In the genomic region with DNA sequence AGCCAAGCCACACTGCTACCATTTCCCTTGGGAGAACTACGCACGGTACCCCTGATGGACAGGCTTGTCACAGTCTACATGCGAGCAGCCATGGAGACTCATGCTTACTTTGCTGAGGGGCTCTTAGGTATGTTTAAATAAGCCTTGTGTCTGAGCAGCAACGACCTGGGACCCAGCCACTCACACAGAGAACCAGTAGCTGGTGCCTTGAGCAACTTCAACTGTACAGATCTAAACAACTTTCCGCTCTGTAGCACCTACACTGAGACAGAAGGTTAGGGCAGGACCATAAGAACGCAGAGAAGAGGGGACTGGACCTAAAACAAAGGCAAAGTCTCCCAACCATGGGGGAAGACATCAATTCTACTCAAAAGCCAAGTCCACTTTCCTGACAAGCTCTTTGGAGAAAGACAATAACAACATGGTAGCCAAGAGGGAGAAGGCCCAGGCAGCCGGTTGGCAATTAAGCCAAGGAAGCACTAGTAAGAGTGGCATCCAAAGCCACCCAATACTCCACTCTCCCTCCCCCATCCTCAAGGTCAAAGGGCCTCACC, we compare ENCODE assay signal across 8 mouse cellular contexts. TPM values are rescaled to one million over a fixed set of nuclear protein-coding genes. Genes with fewer than 3 reads are reported as not detected.
DNase-seq lines count a peak whose midpoint lies in the region; ATAC-seq and TF ChIP-seq lines count a peak whose summit lies in the region.

No protein-coding gene starts in this region.

- peaks cover 56% of the 10 kb centered on the region for H3K4me1 ChIP-seq in kidney, postnatal 0 days (replicated peaks; ENCODE audit: insufficient read depth, low read length)
- H3K4me1 ChIP-seq in embryonic facial prominence, embryonic 12.5 days = peaks cover 74% of the 10 kb centered on the region
- H3K4me1 ChIP-seq in hindbrain, postnatal 0 days (ENCODE audit: insufficient read depth, low read length) = peaks cover 52% of the 10 kb centered on the region
- peaks cover 55% of the 10 kb centered on the region for H3K4me1 ChIP-seq in midbrain, postnatal 0 days (ENCODE audit: insufficient read depth, low read length)

- 21% methylated on average over 7 of the region's 7 CpGs for WGBS in kidney, postnatal 0 days
- WGBS in embryonic facial prominence, embryonic 12.5 days = 35% methylated on average over 7 of the region's 7 CpGs
- WGBS in hindbrain, postnatal 0 days = 24% methylated on average over 7 of the region's 7 CpGs
- 34% methylated on average over 7 of the region's 7 CpGs for WGBS in midbrain, postnatal 0 days

- no peak for DNase-seq in kidney, postnatal 0 days (ENCODE audit: low spot score)
- DNase-seq in kidney, postnatal 25 days = no peak
- no peak for DNase-seq in hindbrain, postnatal 0 days (ENCODE audit: low spot score)
- DNase-seq in midbrain, postnatal 0 days (ENCODE audit: low spot score) = no peak
- DNase-seq in ovary, postnatal 36 days (ENCODE audit: low spot score) = no peak
- no peak for DNase-seq in frontal cortex, postnatal 10 days (ENCODE audit: low spot score in 2 of 2)
- DNase-seq in adrenal gland, adult 8-10 months = no peak

- H3K27ac ChIP-seq in kidney, postnatal 0 days = no peak overlapping the region
- peak overlapping the region; percentile 64; the same call in 1 of the 2 replicates for H3K27ac ChIP-seq in embryonic facial prominence, embryonic 12.5 days
- peak overlapping the region; percentile 51; the same call in 1 of the 2 replicates for H3K27ac ChIP-seq in hindbrain, postnatal 0 days
- no peak overlapping the region for H3K27ac ChIP-seq in midbrain, postnatal 0 days (ENCODE audit: low read depth, low read length)

- peaks cover 12% of the 10 kb centered on the region; the same call in 1 of the 2 replicates for H3K36me3 ChIP-seq in kidney, postnatal 0 days (ENCODE audit: insufficient read depth, low read length)
- H3K36me3 ChIP-seq in embryonic facial prominence, embryonic 12.5 days = peaks cover 20% of the 10 kb centered on the region; the same call in 1 of the 2 replicates
- no peaks in the 10 kb centered on the region for H3K36me3 ChIP-seq in hindbrain, postnatal 0 days (ENCODE audit: insufficient read depth, low read length)
- no peaks in the 10 kb centered on the region for H3K36me3 ChIP-seq in midbrain, postnatal 0 days (ENCODE audit: insufficient read depth, low read length)

- peak overlapping the region; percentile 92 for H3K9ac ChIP-seq in kidney, postnatal 0 days (ENCODE audit: low read depth, low read length)
- peak overlapping the region; percentile 64 for H3K9ac ChIP-seq in embryonic facial prominence, embryonic 12.5 days
- peak overlapping the region; percentile 58 for H3K9ac ChIP-seq in hindbrain, postnatal 0 days (replicated peaks; ENCODE audit: low read length)
- peak overlapping the region; percentile 54 for H3K9ac ChIP-seq in midbrain, postnatal 0 days (replicated peaks; ENCODE audit: low read length, poor library complexity, severe bottlenecking)

- H3K9me3 ChIP-seq in kidney, postnatal 0 days (replicated peaks; ENCODE audit: low read length) = no peaks in the 10 kb centered on the region
- H3K9me3 ChIP-seq in embryonic facial prominence, embryonic 12.5 days = no peaks in the 10 kb centered on the region
- no peaks in the 10 kb centered on the region for H3K9me3 ChIP-seq in hindbrain, postnatal 0 days (ENCODE audit: low read length)
- H3K9me3 ChIP-seq in midbrain, postnatal 0 days (ENCODE audit: low read length) = no peaks in the 10 kb centered on the region

- peak overlapping the region; percentile 86 for H3K4me2 ChIP-seq in kidney, postnatal 0 days (ENCODE audit: low read length)
- H3K4me2 ChIP-seq in embryonic facial prominence, embryonic 12.5 days (replicated peaks) = peak overlapping the region; percentile 92
- H3K4me2 ChIP-seq in hindbrain, postnatal 0 days (ENCODE audit: low read depth, low read length) = peak overlapping the region; percentile 88
- peak overlapping the region; percentile 96 for H3K4me2 ChIP-seq in midbrain, postnatal 0 days (ENCODE audit: low read depth, low read length, poor library complexity, severe bottlenecking)

- TF ChIP-seq CTCF in kidney, postnatal 0 days (IDR thresholded peaks at IDR 0.05; ENCODE audit: low read depth) = no peak
- no peak for TF ChIP-seq CTCF in hindbrain, postnatal 0 days (IDR thresholded peaks at IDR 0.05; ENCODE audit: low read depth)
- TF ChIP-seq CTCF in midbrain, postnatal 0 days (IDR thresholded peaks at IDR 0.05) = no peak

- peak overlapping the region; percentile 81 for H3K4me3 ChIP-seq in kidney, postnatal 0 days (replicated peaks; ENCODE audit: low read depth, low read length)
- H3K4me3 ChIP-seq in embryonic facial prominence, embryonic 12.5 days = peak overlapping the region; percentile 80
- peak overlapping the region; percentile 78 for H3K4me3 ChIP-seq in hindbrain, postnatal 0 days (ENCODE audit: low read length)
- H3K4me3 ChIP-seq in midbrain, postnatal 0 days (ENCODE audit: low read depth, low read length) = peak overlapping the region; percentile 67

- H3K27me3 ChIP-seq in kidney, postnatal 0 days (ENCODE audit: insufficient read depth, low read length) = no peaks in the 10 kb centered on the region
- no peaks in the 10 kb centered on the region for H3K27me3 ChIP-seq in embryonic facial prominence, embryonic 12.5 days
- no peaks in the 10 kb centered on the region for H3K27me3 ChIP-seq in hindbrain, postnatal 0 days (ENCODE audit: insufficient read depth, low read length)
- H3K27me3 ChIP-seq in midbrain, postnatal 0 days (ENCODE audit: insufficient read depth, low read length) = no peaks in the 10 kb centered on the region

- no peak for ATAC-seq in kidney, postnatal 0 days (replicated peaks; ENCODE audit: low FRiP score, low read depth)
- ATAC-seq in embryonic facial prominence, embryonic 12.5 days (ENCODE audit: insufficient number of reproducible peaks, insufficient read depth, low FRiP score, low TSS enrichment) = no peak
- ATAC-seq in hindbrain, postnatal 0 days = no peak
- ATAC-seq in midbrain, postnatal 0 days (ENCODE audit: low FRiP score) = no peak

RNA-seq across cellular contexts. Expression of a gene that starts 4.3 kb away (rescaled TPM):
- polyA plus RNA-seq in kidney, postnatal 0 days (2015; fragmentation: Nextera tagmentation; extraction: Ambion mirVana) = 7.0 and 8.5 TPM in 2 replicates
- 11.5 and 11.8 TPM in 2 replicates for polyA plus RNA-seq in embryonic facial prominence, embryonic 12.5 days (2016; fragmentation: Nextera tagmentation; extraction: Ambion mirVana)
- total RNA-seq in hindbrain, postnatal 0 days (2014; rRNA removed) = 42.4 and 53.2 TPM in 2 replicates
- polyA plus RNA-seq in hindbrain, postnatal 0 days (2015; fragmentation: Nextera tagmentation; extraction: Ambion mirVana) = 6.3 and 7.3 TPM in 2 replicates
- total RNA-seq in midbrain, postnatal 0 days (2014; rRNA removed) = 37.3 and 40.4 TPM in 2 replicates
- polyA plus RNA-seq in midbrain, postnatal 0 days (2015; fragmentation: Nextera tagmentation; extraction: Ambion mirVana) = 4.8 and 5.6 TPM in 2 replicates
- total RNA-seq in adrenal gland, adult 8-10 months (2022) = 10 to 100 TPM; 18.6 to 28.6 (median 20.4) TPM

Comparison
In these comparisons a context has a peak if more than half of its experiments do, and no peak if none do; other contexts are left out.
1. H3K27ac ChIP-seq: peak in embryonic facial prominence, embryonic 12.5 days (single experiment) and hindbrain, postnatal 0 days (single experiment); none in kidney, postnatal 0 days (single experiment) and midbrain, postnatal 0 days (single experiment).
2. Peak in every context shown above with its lines, with median percentiles within 50 percentile points of each other: H3K4me2 ChIP-seq, H3K4me3 ChIP-seq and H3K9ac ChIP-seq.